Mouse (Mus musculus) erythroid progenitor cell, adult 5-6 weeks (primary cell): ENCODE results near the gene 2610507B11Rik. TPM values are rescaled to one million over a fixed set of nuclear protein-coding genes. Genes with fewer than 3 reads are reported as not detected.

Experiments
- ATAC-seq: replicated peaks from 2 replicates; pipeline ENCODE4 v1.8.0; 2016; ENCODE audit warnings: moderate number of reproducible peaks, mild to moderate bottlenecking, moderate TSS enrichment, inconsistent platforms; ENCODE audit not compliant: poor library complexity, low FRiP score, severe bottlenecking
- total RNA-seq, 2 experiments: library from RNA; stranded (forward) in 1 of 2; stranded (reverse) in 1 of 2; fragments of 150-400 nt in 1 of 2; fragments of 186-747, 209-891 nt in 1 of 2; gene quantifications; 2 replicates each; pipeline versions ENCODE4 v1.2.3 to v1.2.4; 2015 to 2017; ENCODE audit warnings: low replicate concordance in 2 of 2

2610507B11Rik gene
- total RNA-seq, 2 experiments from 2014 or later: 76.3 to 80.1 TPM

DNA sequence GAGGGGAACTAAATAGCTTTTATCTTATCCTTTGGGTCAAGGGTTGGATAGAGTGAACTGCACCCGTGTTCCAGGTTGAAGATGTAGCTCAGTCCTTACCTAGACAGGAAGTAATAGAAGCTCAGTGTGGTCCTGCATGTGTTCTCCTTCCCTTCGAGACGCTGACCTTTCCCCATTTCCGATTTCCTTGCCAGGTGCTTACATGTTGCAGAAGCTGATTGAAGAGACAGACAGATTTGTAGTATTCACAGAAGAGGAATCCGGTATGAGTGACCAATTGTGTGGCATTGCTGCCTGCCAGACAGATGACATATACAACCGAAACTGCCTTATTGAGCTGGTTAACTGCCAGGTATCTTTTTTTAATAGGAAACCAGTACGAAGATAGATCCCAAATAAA is 17.3 kb downstream of the 2610507B11Rik start:
- no peak for ATAC-seq

DNA sequence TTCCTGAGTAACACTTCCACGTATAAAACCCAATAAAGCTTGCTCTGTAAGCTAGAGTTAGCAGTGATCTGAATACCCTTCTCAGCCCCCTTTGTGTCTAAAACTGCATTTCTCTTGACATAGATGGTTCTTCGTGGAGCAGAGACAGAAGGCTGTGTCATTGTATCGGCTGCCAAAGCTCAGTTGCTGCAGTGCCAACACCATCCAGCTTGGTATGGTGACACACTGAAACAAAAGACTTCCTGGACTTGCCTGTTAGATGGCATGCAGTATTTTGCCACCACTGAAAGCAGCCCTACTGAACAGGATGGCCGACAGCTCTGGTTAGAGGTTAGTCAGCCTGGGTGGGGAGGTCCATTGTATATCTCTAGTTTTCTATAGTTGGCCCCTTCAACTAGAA is 18.0 kb downstream of the 2610507B11Rik start:
- no peak for ATAC-seq

DNA sequence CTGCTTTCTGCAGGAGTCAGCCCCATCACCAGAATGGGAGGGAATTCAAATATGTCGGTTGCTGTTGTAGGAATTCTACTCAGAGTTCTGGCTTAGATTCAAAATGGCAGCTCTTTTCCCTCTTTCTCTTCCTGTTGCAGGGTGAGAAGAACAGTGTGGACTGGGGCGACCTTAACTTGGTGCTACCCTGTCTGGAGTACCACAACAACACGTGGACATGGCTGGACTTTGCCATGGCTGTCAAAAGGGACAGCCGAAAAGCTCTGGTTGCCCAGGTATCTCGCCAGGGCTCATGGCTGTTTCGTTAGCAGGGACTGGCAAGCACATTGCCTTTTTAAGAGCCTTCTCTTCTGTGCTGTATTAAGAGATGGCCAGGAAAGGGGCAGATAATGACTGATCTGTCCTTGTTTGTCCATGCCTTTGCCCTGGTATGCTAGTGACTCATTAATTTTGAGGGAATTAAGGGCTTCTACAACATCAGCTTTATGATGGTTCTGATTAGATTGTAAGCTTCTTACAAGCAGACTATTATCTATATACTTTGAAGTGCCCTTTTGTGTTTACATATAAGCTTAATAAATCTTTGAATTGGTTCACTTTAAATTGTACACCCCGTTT is 27.7 kb downstream of the 2610507B11Rik start:
- ATAC-seq: no peak

DNA sequence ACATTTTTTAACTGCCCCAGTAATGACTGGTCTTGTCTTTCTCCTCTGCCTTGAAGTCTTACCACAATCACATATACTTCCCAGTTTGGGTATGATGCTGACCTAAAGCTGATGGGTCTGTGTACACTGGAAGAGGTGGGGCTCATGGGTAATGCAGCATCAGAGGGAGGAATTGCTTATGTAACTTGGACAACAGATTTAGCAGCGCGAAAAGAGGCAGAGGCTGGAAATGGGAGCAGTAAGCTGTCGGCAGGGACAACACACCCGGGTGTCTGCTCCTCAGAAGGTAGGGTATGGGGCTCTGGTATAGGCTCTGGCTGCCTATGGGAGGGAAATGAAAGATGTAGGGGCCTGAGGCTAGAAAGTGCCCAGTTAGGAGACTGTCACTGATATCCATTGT is 29.1 kb downstream of the 2610507B11Rik start, which contains the start of gene BC030499:
Gene BC030499 (plus strand): TSS at position 188 of the 400 bp plus-strand sequence.
- ATAC-seq: no peak

DNA sequence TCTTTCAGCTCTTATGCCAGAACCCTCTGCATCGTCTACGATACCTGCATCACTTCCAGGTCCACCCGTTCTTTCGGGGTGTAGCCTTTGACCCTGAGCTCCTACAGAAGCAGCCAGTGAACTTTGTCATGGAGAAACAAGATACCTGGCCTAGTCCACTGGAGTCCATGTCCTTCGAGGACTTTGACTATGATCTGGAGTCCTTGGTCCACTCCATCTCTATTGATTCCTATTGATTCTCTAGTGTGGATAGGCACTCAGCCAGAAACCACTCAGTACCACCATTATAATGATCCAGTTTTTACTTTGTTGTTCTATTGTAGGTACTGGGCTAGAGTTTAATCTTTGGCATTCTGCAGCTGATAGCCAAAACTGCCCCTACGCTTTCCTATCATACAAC is 33.0 kb downstream of the 2610507B11Rik start:
- ATAC-seq: no peak

DNA sequence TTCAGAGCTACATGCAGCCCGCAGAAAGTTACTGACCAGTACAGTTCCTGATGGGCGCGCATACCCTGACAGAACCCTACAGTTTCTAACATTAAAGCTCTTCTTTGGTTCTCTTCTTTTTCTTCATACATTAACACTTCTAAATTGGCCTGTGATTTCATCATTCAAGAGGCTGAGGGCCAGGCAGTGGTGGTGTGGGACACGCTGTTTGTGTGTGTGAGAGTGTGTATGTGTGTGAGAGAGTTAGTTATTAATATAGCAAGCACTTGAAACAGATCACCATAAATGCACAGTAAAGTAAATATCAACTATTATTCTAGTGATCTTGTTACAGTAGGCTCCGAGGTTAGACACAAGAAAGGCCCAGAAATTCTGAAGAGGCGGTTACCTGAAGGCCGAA is 39.4 kb downstream of the 2610507B11Rik start:
- no peak for ATAC-seq

DNA sequence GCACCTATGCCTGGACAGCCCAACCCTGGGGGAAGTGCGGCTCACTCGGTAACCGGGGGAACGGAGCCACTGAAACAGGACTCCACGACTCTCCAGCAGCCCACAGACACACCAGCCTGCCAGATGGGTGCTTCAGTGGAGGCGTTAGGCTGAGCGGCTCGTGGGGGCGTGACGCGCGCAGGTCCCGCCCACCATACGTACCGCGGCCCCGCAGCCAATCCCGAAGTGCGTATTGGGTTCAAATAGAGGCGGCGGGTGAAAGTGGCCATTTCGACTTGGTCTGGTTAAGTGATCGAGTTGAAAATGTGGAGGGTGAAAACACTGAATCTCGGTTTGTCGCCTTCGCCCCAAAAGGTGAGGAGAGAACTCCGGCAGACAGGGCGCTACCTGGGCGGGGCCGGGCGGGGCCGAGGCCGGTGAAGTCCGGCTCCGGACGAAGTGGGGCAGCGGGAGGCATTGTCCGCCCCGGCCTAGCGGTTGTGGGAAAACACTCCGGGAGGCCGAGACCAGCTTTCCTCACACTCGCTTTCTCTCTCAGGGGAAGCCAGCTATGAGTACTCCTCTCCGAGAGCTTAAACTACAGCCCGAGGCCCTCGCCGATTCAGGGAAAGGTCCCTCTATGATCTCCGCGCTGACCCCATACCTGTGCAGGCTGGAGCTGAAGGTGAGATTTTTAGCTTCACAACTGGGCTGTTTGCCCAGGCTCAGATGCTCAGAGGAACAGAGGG is 40.0 kb downstream of the 2610507B11Rik start, which contains the start of gene Spag5:
Gene Spag5 (plus strand): TSS at position 173 of the 728 bp plus-strand sequence.
- ATAC-seq: peak; percentile 99

DNA sequence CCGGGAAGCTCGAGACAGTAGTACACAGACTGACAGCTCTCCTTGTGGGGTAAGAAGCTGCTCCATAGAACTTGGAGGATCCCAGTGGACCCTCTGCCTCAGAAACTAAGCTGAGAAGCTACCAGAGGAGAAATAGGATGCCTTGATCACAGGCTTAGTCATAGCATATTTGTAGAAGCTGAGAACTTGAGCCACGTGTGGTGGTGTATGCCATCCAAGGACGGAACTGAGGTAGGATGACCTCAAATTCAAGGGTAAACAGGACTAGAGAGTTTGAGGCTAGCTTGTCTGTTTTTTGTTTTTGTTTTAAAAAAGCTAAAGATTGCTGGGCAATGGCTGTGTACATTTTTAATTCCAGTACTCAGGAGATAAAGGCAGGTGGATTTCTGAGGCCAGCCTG is 43.7 kb downstream of the 2610507B11Rik start:
- no peak for ATAC-seq

DNA sequence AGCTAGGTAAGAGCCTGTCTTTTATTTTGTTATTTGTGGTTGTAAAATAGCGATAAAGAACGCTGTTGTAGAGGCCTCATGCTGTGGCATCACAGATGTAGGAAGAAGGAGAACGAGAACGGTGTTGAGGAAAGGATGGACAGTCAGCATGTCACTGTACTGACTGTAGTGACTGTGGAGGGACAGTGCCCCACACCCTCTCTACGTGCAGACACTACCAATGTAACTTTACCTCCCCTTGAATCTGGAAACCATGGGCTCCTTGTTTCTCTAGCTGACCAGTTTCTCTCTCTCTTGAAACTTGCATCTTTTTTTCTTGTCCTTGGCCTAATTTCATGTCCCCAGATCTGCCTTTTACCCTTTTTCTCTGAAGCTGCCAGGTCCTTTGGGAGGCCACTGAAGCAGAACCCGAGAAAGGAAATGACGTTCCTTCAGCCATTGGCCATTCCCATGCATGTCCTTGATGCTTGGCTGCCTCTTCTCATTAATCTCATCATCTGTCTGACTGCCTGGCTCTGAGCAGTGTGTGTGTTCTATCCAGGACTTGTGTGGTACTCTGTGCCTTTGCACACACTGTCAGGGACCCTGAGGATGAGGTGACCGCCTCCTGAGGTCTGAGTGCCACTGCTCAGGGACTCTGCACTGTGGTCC is 49.4 kb downstream of the 2610507B11Rik start:
- ATAC-seq: 0 out of 2 replicates have a peak, but pooled peaks have one; percentile 23

DNA sequence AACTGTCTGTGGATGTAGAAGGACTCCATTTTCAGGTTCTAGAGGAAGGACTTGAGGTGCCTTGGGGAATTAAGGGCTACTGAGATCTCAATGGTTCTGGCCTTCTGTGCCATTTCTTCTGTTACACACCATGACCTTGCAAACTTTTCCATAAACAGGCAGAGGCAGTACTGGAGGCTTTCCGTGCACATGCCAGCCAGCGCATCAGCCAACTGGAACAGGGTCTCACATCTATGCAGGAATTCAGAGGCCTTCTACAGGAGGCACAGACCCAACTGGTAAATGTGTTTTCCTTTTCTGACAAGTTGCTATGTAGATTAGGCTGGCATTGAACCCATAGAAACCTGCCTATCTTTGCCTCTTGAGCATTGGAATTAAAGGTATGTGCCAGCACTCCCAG is 52.1 kb downstream of the 2610507B11Rik start:
- no peak for ATAC-seq

DNA sequence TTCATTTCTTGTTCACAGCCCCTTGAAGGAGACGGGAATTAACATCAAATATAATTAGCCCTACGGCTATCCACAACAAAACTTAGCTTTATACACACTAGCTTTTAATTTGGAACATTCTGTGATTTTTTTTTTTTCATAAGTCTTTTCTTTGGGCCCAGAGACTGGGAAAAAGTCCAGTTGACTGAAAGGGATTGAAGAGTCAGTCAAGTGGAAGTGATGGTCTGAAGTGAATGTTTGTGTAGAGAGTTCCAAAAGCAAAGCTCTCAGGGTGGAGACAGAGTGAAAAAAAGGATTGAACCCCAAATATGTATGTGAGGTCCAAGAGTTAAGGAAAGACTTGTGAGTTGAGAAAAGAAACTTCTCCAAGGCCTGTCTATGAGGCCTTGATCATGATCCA is 56.9 kb downstream of the 2610507B11Rik start:
- ATAC-seq: no peak

DNA sequence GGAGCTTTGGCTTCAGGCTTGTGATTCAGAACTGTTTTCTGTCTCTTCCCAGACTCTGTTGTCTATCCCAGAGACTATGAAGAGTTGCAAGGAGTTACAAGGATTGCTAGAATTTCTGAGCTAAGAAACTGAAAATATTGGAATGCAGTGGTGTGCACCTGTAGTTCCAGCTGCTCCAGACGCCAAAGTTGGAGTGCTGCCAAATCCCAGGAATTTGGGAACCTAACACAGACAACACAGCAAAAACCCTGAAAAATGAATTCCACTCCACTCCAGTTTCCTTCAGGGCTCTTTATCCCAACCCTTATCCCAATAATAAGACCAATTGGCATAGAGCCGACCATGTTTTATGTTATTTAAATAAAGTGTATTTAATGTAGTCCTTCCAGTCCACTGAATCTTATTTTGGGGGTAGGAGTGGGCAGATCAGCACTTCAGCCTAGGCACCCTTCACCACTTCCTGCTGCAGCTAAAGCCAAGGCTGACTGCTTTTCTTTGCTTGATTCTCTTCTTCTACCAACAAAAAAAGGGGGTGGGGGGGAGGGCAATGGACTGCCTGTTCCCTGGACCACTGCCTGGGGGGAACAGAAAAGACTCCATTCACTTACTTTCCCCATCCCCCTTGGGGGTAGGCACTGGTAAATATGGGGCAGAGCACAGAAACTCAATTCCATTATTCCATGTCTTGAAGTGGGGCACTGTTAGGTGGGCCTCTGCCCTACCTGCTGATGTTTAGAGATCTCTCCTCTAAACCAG is 60.7 kb downstream of the 2610507B11Rik start:
- ATAC-seq: no peak

DNA sequence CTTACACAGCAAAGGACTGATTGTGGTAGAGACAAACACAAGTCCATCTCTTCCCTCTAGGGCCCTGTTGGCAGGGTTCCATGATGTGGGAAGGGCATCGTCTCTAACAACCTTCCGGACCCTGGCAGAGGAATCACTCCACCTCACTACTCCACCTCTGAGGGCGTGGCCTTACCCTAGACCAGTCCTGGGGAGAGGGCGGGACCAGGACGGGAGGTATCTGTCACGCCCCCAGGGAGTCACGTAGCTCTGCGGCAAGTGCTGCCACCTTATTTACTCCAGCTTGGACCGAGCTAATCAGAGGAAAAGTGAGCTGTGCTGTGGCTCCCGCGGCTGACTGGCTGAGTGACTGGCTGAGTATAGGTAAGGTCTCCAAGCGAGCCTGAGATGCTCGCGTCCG is 61.3 kb downstream of the 2610507B11Rik start, which contains the start of gene Aldoc:
Gene Aldoc (plus strand): TSS at position 109 of the 400 bp plus-strand sequence.
- peak; percentile 93 for ATAC-seq

DNA sequence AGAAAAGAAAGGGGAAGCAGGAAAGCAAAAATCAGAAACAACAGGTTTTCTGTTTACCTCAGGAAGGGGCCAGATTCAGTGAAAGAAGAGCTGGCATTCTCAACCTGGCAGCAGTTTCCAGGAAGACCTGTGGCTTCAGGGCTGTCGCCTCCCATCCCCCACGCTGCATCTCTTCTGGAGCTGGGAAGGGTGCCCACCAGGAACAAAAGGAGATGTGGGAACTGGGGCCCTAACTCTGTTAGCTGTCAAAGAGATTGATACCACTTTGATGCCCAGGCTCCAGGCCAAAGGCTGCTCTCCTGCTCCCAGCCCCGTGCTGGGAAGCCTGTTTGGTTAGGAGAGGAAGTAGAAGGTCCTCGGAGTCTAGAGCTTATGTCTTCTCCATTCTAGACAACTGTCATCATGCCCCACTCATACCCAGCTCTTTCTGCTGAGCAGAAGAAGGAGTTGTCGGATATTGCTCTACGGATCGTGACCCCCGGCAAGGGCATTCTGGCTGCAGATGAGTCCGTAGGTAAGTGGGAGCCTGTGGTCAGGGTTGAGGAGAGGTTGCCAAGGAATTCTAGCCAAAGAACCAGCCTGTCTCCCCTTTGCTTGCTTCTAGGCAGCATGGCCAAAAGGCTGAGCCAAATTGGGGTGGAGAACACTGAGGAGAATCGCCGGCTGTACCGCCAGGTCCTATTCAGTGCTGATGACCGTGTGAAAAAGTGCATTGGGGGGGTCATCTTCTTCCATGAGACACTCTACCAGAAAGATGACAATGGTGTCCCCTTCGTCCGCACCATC is 62.6 kb downstream of the 2610507B11Rik start:
- ATAC-seq: no peak

DNA sequence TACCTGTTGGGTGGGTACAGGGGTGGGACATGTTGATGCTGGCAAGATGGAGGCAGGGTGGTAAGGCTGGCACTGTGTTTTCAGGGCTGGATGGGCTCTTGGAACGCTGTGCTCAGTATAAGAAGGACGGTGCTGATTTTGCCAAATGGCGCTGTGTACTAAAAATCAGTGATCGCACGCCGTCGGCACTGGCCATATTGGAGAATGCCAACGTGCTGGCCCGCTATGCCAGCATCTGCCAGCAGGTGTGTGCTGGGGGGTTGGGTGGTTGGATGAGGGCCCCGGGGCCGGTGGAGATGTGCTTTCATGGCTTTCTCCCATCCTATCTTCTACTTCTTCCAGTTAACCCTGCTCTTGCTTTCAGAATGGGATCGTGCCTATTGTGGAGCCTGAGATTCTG is 63.4 kb downstream of the 2610507B11Rik start:
- ATAC-seq: no peak

DNA sequence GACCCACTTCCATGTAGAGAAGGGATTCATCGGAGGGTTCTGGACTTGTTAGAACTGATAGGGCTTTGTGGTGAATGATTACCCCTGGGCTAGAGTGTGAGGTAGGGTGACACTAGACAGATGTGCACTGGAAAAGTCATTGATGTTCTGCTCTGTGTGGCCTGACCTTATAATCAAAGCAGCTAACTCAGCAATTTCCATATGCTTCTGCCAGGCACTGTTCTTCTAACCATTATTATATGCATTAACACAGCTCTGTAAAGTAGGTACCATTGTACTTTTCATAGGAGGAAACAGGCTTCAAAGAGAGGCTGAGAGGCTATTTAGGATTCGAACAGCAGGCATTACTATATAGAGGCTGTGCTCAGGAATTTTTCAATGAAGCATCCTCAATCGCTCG is 65.7 kb downstream of the 2610507B11Rik start:
- no peak for ATAC-seq

DNA sequence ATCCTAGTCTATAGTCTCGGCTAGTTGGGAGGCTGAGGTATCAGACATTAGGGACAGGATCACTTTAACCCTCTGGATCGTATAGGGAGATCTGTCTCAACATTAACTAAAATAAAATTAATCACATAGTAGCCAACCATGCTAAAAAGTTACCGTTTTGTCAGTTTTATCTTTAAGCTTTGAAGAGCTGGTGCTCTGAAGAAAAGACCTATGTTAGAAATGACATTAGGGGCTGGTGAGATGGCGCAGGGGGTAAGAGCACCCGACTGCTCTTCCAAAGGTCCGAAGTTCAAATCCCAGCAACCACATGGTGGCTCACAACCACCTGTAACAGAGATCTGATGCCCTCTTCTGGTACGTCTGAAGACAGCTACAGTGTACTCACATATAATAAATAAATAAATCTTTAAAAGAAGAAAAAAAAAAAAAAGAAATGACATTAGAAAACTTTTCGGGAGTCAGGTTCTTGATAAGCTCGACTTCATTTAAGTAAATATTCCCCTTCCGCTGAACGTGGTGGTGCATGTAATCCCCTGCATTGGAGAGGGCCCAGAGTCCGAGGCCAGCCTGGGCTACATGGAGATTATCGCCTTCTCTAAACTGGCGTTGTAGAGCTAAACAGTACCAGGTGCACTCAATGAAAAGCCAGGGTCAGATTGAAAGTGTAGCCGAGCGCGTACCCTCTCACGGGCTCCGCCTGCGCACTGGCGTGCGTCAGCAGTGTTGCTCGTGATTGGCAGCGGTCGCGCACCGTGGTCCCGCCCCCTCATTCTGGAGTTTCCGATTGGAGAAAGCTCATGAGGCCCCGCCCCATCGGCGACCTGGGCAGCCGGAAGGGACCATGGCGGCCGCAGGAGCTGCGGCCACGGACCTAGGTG is 66.3 kb downstream of the 2610507B11Rik start, which contains the start of gene Pigs:
Gene Pigs (plus strand): TSS at position 782 of the 878 bp plus-strand sequence.
- ATAC-seq: peak; percentile 100

DNA sequence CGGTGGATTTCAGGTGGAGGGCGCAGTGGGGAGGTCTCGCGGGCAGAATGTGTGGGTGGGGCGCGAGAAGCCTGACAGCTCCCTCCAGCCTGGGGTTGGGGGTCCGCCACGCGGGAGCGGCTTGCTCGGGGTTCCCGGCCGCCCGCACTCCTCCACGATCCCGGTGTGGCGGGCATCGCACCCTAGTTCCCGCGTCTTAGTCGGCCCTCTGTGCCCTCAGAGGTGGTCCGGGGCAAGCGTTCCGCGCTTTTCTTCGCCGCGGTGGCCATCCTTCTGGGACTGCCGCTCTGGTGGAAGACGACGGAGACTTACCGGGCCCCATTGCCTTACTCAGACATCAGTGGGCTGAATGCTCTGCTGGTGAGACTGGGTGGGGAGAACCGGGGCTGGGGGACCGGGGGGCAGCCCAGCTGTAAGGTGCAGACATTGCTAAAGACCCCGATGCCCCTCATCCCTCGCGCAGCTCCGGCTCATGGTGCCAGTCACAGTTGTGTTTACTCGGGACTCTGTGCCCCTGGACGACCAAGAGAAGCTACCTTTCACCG is 67.0 kb downstream of the 2610507B11Rik start:
- ATAC-seq: peak; percentile 58
